ENCODE assay signal across 10 mouse cellular contexts in the genomic region with DNA sequence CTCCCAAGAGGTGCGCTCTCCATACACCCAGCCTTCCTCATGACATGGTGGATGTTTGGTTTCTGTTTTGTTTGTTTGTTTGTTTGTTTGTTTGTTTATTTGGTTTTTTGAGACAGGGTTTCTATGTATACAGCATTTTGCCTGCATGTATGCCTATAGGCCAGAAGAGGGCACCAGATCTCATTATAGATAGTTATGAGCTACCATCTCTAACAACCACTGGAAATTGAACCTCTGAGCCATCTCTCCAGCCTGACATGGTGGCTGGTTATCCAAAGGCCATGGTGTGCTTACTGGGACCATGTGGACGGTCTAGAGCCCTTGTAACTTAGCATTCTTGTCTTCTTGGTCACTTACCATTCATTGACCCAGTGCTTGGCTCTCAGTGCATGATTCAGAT. TPM values are rescaled to one million over a fixed set of nuclear protein-coding genes. Genes with fewer than 3 reads are reported as not detected.
DNase-seq lines count a peak whose midpoint lies in the region; ATAC-seq and TF ChIP-seq lines count a peak whose summit lies in the region.
"Had no signal": no experiment of that assay in that cellular context is flagged by ENCODE, and none has a peak within 500 bp of the region (broad histone marks: within the 10 kb centered on the region; RNA-seq: fewer than 3 reads in every experiment).

No protein-coding gene starts in this region.

- 60% methylated on average over 2 of the region's 2 CpGs for WGBS in cerebellum, adult 2 months
- 79% methylated on average over 2 of the region's 2 CpGs for WGBS in kidney, postnatal 0 days
- WGBS in kidney, embryonic 16.5 days = 81% methylated on average over 2 of the region's 2 CpGs
- WGBS in forebrain, embryonic 15.5 days = 92% methylated on average over 2 of the region's 2 CpGs

- H3K9ac ChIP-seq in kidney, postnatal 0 days (ENCODE audit: low read depth, low read length) = no peak overlapping the region
- H3K9ac ChIP-seq in kidney, embryonic 16.5 days (replicated peaks; ENCODE audit: low read length) = no peak overlapping the region
- no peak overlapping the region for H3K9ac ChIP-seq in forebrain, embryonic 15.5 days (replicated peaks)
- H3K9ac ChIP-seq: limb, embryonic 15.5 days had no signal

- H3K4me1 ChIP-seq in cerebellum, adult 2 months (ENCODE audit: control insufficient read depth, insufficient read depth, low read length) = peaks cover 3% of the 10 kb centered on the region; the same call in 1 of the 2 replicates
- H3K4me1 ChIP-seq in kidney, postnatal 0 days (replicated peaks; ENCODE audit: insufficient read depth, low read length) = no peaks in the 10 kb centered on the region
- H3K4me1 ChIP-seq in kidney, embryonic 16.5 days (ENCODE audit: insufficient read depth, low read length) = peaks cover 13% of the 10 kb centered on the region
- H3K4me1 ChIP-seq in forebrain, embryonic 15.5 days = peaks cover 13% of the 10 kb centered on the region

- H3K4me3 ChIP-seq in cerebellum, adult 2 months (replicated peaks; ENCODE audit: insufficient read depth, low read depth, low read length) = no peak overlapping the region
- no peak overlapping the region for H3K4me3 ChIP-seq in kidney, postnatal 0 days (replicated peaks; ENCODE audit: low read depth, low read length)
- no peak overlapping the region for H3K4me3 ChIP-seq in kidney, embryonic 16.5 days (ENCODE audit: low read length)
- no peak overlapping the region for H3K4me3 ChIP-seq in forebrain, embryonic 15.5 days
- H3K4me3 ChIP-seq: limb, embryonic 15.5 days had no signal

- peaks cover 33% of the 10 kb centered on the region for H3K36me3 ChIP-seq in kidney, postnatal 0 days (ENCODE audit: insufficient read depth, low read length)
- H3K36me3 ChIP-seq in kidney, embryonic 16.5 days (ENCODE audit: insufficient read depth, low read length) = peaks cover 35% of the 10 kb centered on the region
- peaks cover 47% of the 10 kb centered on the region for H3K36me3 ChIP-seq in forebrain, embryonic 15.5 days

- H3K27ac ChIP-seq in cerebellum, adult 2 months (ENCODE audit: insufficient read depth, low read length) = no peak overlapping the region
- H3K27ac ChIP-seq in kidney, postnatal 0 days = no peak overlapping the region
- H3K27ac ChIP-seq in kidney, embryonic 16.5 days (ENCODE audit: low read length) = no peak overlapping the region
- no peak overlapping the region for H3K27ac ChIP-seq in forebrain, embryonic 15.5 days (replicated peaks)
- H3K27ac ChIP-seq: limb, embryonic 15.5 days had no signal

- TF ChIP-seq CTCF in cerebellum, adult 2 months (IDR thresholded peaks at IDR 0.05; ENCODE audit: borderline replicate concordance, insufficient read depth, low read depth, low read length) = peak; percentile 45; the same call in 1 of the 2 replicates
- TF ChIP-seq CTCF in kidney, postnatal 0 days (IDR thresholded peaks at IDR 0.05; ENCODE audit: low read depth) = peak; percentile 76

- no peak for ATAC-seq in kidney, postnatal 0 days (replicated peaks; ENCODE audit: low FRiP score, low read depth)
- no peak for ATAC-seq in kidney, embryonic 16.5 days (ENCODE audit: low FRiP score, low TSS enrichment)
- ATAC-seq in forebrain, embryonic 15.5 days (replicated peaks) = no peak

- H3K9me3 ChIP-seq in kidney, postnatal 0 days (replicated peaks; ENCODE audit: low read length) = no peaks in the 10 kb centered on the region
- no peaks in the 10 kb centered on the region for H3K9me3 ChIP-seq in kidney, embryonic 16.5 days (ENCODE audit: low read length)
- H3K9me3 ChIP-seq in forebrain, embryonic 15.5 days = no peaks in the 10 kb centered on the region
- H3K9me3 ChIP-seq: limb, embryonic 15.5 days had no signal

- no peak for TF ChIP-seq POLR2A in cerebellum, adult 2 months (IDR thresholded peaks at IDR 0.05; ENCODE audit: borderline replicate concordance, insufficient read depth, low read length)

- H3K4me2 ChIP-seq in kidney, postnatal 0 days (ENCODE audit: low read length) = no peak overlapping the region
- no peak overlapping the region for H3K4me2 ChIP-seq in kidney, embryonic 16.5 days (replicated peaks; ENCODE audit: low read depth, low read length)
- no peak overlapping the region for H3K4me2 ChIP-seq in forebrain, embryonic 15.5 days (replicated peaks)
- H3K4me2 ChIP-seq: limb, embryonic 15.5 days had no signal

- no peak for DNase-seq in cerebellum, adult 2 months
- DNase-seq in cerebellum, postnatal 36 days = no peak
- peak; percentile 66 for DNase-seq in kidney, postnatal 0 days (ENCODE audit: low spot score)
- DNase-seq in 416B (ENCODE audit: low read depth) = peak; percentile 65
- DNase-seq in adipocyte (ENCODE audit: low spot score) = peak; percentile 52
- no peak for DNase-seq in frontal cortex, postnatal 10 days (ENCODE audit: low spot score in 2 of 2)
- DNase-seq: adrenal gland, adult 8-10 months had no signal

- no peaks in the 10 kb centered on the region for H3K27me3 ChIP-seq in cerebellum, adult 2 months (ENCODE audit: control insufficient read depth, insufficient read depth, low read length)
- no peaks in the 10 kb centered on the region for H3K27me3 ChIP-seq in kidney, postnatal 0 days (ENCODE audit: insufficient read depth, low read length)
- no peaks in the 10 kb centered on the region for H3K27me3 ChIP-seq in kidney, embryonic 16.5 days (ENCODE audit: insufficient read depth, low read length)
- H3K27me3 ChIP-seq in forebrain, embryonic 15.5 days = no peaks in the 10 kb centered on the region
- H3K27me3 ChIP-seq: limb, embryonic 15.5 days had no signal

RNA-seq across cellular contexts. Expression of a gene that starts 3.0 kb away (rescaled TPM):
- polyA plus RNA-seq in cerebellum, adult 2 months (2012; rRNA removed) = 129 and 137 TPM in 2 replicates
- polyA plus RNA-seq in kidney, postnatal 0 days (2015; fragmentation: Nextera tagmentation; extraction: Ambion mirVana) = 124 and 129 TPM in 2 replicates
- polyA plus RNA-seq in kidney, embryonic 16.5 days (2015; fragmentation: Nextera tagmentation; extraction: Ambion mirVana) = 117 and 124 TPM in 2 replicates
- polyA plus RNA-seq in forebrain, embryonic 15.5 days (2015; fragmentation: Nextera tagmentation; extraction: Ambion mirVana) = 113 and 114 TPM in 2 replicates

RNA-seq across cellular contexts. Expression of a gene that starts 13.1 kb away (rescaled TPM):
- polyA plus RNA-seq in cerebellum, adult 2 months (2012; rRNA removed) = 58.7 and 64.4 TPM in 2 replicates
- 199 and 226 TPM in 2 replicates for polyA plus RNA-seq in kidney, postnatal 0 days (2015; fragmentation: Nextera tagmentation; extraction: Ambion mirVana)
- polyA plus RNA-seq in kidney, embryonic 16.5 days (2015; fragmentation: Nextera tagmentation; extraction: Ambion mirVana) = 158 and 165 TPM in 2 replicates
- 141 and 152 TPM in 2 replicates for polyA plus RNA-seq in forebrain, embryonic 15.5 days (2015; fragmentation: Nextera tagmentation; extraction: Ambion mirVana)

RNA-seq across cellular contexts. Expression of a gene that starts 30.7 kb away (rescaled TPM):
- polyA plus RNA-seq in cerebellum, adult 2 months (2012; rRNA removed) = 15.4 and 16.2 TPM in 2 replicates
- polyA plus RNA-seq in kidney, postnatal 0 days (2015; fragmentation: Nextera tagmentation; extraction: Ambion mirVana) = 82.8 and 94.0 TPM in 2 replicates
- polyA plus RNA-seq in kidney, embryonic 16.5 days (2015; fragmentation: Nextera tagmentation; extraction: Ambion mirVana) = 59.2 and 62.8 TPM in 2 replicates
- 13.2 and 13.7 TPM in 2 replicates for polyA plus RNA-seq in forebrain, embryonic 15.5 days (2015; fragmentation: Nextera tagmentation; extraction: Ambion mirVana)

Comparison
In these comparisons a context has a peak if more than half of its experiments do, and no peak if none do; other contexts are left out.
1. DNase-seq: peak in kidney, postnatal 0 days (single experiment), 416B (single experiment) and adipocyte (single experiment); none in cerebellum, adult 2 months (0 of 2), cerebellum, postnatal 36 days (0 of 2) and frontal cortex, postnatal 10 days (0 of 2).